Mouse (Mus musculus) spleen, postnatal 36 days (tissue): ENCODE data around the gene Rap2a.

Source experiments
- DNase-seq, 2 experiments: peaks; one replicate each; pipeline ENCODE4 v3.0.0; 2022; ENCODE audit warnings: low spot score in 2 of 2, mixed read lengths in 1 of 2

Gene Rap2a

GRCm38 (mm10) chr14:120499601-120500000 is 21.4 kb downstream of the Rap2a start:
- DNase-seq: no peak

DNA sequence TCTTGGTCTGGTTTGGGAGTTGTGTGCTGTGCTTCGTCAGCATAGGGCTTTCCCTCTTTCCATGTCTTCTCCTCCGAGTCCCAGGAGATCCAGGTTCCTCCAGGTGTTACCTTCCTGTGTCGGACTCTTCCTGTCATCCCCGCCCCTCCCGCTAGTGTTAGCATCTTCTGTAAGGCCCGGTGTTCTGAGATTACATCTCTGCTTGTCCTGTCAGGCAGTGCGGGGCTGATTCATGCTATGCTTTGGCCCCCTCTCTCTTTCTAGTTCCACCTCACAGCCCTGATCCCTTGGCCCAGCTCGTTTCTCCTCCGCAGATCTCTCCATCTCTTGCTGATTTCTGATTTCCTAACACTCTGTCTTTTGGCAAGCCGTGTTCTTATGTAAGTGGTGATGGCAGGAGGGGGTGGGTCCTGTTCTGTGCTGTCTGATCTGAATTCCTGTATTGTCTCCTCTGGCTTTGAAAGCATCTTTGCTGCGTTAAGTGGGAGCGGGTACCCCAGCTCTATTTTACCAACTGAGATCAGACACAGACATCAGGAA is 21.8 kb downstream of the Rap2a start:
- no peak for DNase-seq

GRCm38 (mm10) chr14:120500791-120501190 is 22.5 kb downstream of the Rap2a start:
- DNase-seq: no peak

GRCm38 (mm10) chr14:120503641-120504040 is 25.4 kb downstream of the Rap2a start:
- no peak for DNase-seq

GRCm38 (mm10) chr14:120504423-120504822 is 26.2 kb downstream of the Rap2a start:
- DNase-seq: no peak

DNA sequence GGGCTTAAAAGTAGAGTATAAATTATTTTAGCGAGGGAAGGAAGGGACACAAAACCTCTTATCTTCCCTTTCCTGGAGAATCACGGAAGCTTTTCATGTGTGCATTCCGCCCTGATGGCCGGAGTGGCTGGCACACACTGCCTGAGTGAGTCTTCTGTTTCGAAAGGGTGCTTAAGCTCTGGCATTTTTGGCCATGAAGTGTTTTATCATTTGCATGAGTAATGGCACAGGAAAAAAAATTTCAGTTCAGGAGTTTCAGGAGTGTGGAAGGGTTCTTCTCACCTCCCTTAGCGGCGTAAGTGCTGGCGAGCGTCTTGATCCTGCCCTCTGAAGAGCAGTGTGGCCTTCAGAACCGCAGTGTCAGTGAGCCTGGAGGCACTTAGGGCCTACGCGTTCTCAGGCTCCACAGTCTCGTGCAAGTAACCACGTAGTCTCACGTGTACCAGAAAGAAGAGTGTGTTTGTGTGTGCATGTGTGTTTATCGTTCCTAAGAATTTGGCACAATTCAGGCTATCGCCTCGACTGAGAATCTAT is 26.8 kb downstream of the Rap2a start:
- no peak for DNase-seq

- DNase-seq: no peak
These were observed 27.7 kb downstream of the Rap2a start for GRCm38 (mm10) chr14:120505918-120506317.

DNA sequence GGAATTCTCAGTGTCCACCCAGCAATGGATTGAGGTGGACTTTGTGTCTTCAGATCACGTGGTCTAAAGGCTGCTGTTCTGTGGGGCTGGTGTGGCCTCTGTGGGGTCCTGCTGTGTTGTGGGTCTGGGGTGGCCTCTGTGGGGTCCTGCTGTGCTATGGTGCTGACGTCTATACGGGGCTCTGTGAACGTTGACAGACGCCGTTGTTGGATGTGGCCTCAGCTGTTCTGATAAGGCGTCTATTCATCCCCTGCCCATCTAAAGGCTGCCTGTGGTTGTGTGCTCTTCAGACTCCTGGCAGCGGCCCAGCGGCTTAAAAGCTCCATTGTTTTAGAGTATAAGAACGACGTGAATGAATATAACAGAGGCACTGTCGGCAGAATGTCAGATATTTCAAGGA is 29.3 kb downstream of the Rap2a start:
- no peak for DNase-seq

GRCm38 (mm10) chr14:120508566-120509365 is 30.5 kb downstream of the Rap2a start:
- no peak for DNase-seq

DNA sequence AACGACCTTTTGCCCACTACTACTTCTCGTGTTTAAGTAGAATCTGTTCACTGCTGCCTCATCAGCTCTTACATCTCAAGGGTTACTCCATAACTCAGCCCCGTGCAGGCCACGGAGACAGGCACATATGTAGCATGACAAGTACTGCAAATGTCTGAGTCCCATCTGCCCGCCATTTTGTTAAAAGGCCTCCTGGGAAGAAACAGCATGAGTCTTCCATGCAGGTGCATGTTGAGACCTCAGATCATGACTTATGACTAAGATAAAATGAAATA is 31.1 kb downstream of the Rap2a start:
- DNase-seq: no peak

DNA sequence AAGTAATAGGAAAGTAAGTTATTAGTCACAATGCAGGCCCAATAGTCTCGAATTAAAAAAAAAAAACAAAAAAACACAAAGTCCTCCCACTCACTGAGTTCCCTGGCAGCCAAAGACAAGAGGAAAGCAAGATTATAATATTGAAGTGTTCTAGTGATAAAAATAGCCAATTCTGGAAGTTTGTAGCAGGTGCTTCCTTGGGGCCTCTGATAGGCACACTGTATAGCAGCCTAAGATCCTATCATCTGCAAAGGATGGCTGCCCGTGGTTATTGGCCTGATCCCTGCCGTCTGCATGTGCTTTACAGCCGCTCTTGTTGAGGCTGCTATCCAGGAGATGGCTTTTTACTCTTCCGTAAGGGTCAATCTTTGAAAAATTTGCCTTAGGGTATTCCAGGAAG is 33.6 kb downstream of the Rap2a start:
- no peak for DNase-seq

DNA sequence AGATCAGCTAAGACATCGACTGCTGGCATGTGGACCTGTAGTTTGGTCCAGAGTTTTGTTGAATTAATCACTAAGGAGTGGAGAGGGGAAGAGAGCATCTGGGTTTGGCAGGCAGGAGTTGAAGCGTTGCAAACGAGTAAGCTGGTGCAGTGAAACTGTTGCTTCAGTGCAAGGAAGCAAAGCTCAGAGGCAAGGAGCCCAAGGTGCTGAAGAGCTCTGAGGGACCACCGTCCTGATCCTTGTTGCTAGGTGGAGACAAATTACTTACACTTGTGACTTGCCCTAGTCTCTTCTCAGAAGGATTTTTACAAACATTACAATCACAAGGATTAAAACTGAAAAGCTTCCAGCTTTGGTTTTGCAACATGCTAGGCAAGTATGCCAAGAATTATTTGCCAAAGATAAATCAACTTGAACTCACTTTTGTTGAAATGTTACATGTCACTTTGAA is 36.6 kb downstream of the Rap2a start:
- DNase-seq: no peak

DNA sequence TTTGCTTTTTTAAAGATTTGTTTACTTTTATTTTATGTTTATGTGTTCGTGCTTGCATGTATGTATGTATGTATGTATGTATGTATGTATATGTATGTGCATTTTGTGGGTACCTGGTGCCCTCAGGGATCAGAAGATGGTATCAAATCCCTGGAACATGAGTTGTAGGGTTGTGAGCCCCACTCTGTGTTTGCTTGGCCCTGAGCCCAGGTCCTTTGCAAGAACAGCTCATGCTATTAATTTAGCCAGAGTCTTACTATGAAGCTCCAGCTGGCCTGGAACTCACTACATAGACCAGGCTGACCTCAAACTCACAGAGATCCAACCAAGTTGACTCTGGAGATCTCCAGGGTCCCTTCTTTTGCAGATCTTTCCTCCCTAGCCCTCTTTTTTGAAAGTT is 37.1 kb downstream of the Rap2a start:
- no peak for DNase-seq

- DNase-seq: no peak
These were observed 40.5 kb downstream of the Rap2a start for GRCm38 (mm10) chr14:120518706-120519105.

- DNase-seq: no peak
These were observed 41.7 kb downstream of the Rap2a start for GRCm38 (mm10) chr14:120519921-120520320.

DNA sequence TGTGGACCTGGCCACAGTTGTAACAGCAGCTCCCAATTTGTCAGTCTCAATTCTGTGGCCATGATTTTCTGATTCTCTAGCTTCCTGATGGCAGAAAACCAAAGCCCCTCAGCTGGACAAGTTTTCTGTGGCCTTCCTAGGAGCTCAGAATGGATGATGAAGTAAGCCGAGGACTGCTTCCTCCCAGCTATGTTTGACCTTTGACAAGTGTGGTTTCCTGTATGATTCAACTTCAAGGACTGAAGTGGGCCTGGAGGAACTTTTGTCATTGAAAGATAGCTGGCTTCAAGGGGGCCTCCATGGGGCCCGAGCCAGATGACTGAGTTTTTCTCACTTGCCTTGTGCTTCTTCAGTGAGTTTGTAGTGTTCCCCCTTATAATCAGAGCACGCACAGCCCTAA is 42.6 kb downstream of the Rap2a start:
- DNase-seq: no peak

DNA sequence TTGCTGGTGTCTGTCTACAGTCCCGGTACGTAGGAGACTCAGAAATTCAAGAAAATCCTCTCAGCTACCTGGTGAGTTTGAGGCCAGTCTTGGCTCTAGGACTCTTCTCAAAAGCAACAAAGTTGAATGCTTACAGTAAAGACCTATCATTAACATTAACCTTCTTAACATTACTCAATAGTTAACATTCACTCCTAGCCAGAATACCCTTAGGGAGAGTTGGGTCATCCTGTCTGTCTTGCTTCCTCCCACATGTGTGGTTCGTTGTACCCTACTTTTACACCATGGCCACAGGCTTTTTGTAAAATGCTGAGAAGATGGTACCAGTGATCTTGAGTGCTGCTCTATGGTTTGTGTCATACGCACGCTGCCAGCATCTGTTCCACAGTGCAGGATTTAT is 45.1 kb downstream of the Rap2a start:
- no peak for DNase-seq

GRCm38 (mm10) chr14:120525644-120526043 is 47.4 kb downstream of the Rap2a start:
- no peak for DNase-seq

- no peak for DNase-seq
These were observed 55.1 kb downstream of the Rap2a start for GRCm38 (mm10) chr14:120533301-120533700.

GRCm38 (mm10) chr14:120534841-120535271 is 56.6 kb downstream of the Rap2a start:
- DNase-seq: no peak

DNA sequence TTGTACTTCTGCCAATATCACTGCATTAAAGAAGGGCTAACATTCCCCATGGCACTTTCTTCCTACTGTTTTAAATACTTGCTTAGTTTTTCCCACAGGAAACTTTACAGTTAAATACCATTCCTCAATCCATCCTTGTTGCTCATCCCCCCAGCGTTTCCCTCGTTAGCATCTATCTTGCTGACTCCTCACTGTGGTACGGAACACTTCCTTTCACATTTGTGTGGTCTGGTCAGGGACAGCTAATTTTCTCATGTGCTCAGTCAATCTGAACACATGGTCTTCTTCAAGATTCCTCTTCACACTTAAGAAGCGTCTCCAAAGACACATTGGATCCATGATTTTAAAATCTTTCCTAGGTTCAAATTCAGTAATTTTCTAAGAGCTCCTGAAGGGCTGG is 57.2 kb downstream of the Rap2a start:
- DNase-seq: no peak

DNA sequence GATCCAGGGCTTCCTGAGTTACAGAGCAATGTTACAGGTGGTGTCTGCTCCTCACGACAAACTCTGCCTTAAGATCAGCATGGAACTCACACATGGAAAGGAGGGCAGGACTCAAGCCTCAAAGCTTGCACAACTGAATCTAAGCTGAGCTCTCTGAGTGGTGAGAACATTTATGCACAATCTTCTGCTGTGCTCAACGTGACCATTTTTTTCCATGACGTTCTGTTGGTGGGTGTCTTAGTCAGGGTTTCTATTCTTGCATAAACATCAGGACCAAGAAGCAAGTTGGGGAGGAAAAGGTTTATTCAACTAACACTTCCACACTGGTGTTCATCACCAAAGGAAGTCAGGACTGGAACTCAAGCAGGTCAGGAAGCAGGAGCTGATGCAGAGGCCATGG is 57.7 kb downstream of the Rap2a start:
- DNase-seq: no peak

- DNase-seq: no peak
These were observed 60.9 kb downstream of the Rap2a start for GRCm38 (mm10) chr14:120539128-120539527.

- no peak for DNase-seq
These were observed 61.4 kb downstream of the Rap2a start for GRCm38 (mm10) chr14:120539626-120540025.
